Mouse (Mus musculus): ENCODE results near the gene Cyp26b1. TPM values are rescaled to one million over a fixed set of nuclear protein-coding genes. Genes with fewer than 3 reads are reported as not detected.

The Cyp26b1 gene
- polyA plus RNA-seq (2017; shearing (Covaris generic)): not detected

GRCm38 (mm10) chr6:84593693-84594092 lies at the start of gene Cyp26b1:
TSS of gene Cyp26b1 (minus strand) at chr6:84593908.

